Mouse (Mus musculus): Measurements from ENCODE around the gene Unc93a2.
"Not testable (repeated sequence)": the region's sequence is repeated elsewhere in the genome, so short reads cannot be mapped to it uniquely, and the experiment has no call there.

Gene Unc93a2

DNA sequence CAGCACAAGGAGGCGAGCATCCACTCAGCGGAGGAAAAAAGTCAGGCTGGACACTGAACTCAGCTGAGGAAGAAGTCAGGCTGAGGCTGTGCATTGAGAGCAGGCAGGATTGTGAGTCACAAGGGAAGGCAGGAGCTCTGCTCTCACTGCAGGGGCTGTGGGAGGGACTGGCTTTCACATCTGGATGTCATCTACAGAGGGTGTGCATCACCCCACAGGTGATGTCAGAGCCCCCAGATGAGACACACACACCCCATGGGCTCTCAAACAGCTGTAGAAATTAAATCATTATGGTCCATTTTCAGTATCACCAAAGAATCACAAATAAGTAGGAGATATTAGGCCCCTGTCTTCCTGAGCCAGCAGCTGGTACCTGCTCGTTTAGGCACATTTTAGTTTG lies at the start of gene Unc93a2:
Gene Unc93a2, minus strand, starts transcription at position 101 of the 400 bp plus-strand sequence.
- DNase-seq: not testable (repeated sequence)

DNA sequence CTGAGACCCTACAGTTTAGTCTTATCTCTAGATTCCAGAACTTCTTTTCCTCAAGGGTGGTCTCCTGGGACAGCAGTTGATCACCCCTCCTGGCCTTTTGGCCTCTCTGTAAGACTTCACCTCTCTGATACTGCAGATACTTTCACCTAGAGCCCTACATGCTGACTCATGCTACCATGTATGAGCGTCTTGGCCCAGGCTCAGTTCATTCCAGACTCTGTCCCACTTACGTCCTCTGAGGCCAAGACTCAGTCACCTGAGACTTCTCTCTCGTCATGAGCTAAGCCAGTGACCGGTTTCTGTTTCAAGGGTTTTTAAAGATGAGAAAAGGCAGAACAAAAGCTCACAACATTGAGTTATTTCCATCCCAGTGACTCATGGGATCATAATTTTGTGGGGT lies 48.9 kb upstream of the Unc93a2 start:
- not testable (repeated sequence) for DNase-seq

DNA sequence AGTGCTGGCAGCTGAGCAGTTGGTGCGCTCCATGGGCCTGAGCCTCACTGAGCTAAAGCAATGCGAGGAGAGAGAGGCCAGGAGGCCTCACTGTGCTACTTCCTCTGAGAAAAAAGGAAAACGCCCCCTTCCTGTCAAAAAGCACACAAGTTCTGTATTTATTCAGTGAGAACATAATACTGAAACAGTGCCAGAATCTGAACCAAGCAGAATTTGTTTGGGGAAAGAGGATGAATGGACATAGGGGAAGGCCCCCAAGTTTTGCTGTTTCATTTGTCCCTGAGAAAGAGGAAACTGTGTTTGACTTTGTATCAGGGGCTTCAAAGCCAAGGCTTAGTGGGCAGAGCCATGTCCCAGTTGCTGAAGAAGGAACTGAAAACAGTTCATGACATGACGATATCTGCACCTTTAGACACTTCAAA lies 45.0 kb upstream of the Unc93a2 start:
- not testable (repeated sequence) for DNase-seq

DNA sequence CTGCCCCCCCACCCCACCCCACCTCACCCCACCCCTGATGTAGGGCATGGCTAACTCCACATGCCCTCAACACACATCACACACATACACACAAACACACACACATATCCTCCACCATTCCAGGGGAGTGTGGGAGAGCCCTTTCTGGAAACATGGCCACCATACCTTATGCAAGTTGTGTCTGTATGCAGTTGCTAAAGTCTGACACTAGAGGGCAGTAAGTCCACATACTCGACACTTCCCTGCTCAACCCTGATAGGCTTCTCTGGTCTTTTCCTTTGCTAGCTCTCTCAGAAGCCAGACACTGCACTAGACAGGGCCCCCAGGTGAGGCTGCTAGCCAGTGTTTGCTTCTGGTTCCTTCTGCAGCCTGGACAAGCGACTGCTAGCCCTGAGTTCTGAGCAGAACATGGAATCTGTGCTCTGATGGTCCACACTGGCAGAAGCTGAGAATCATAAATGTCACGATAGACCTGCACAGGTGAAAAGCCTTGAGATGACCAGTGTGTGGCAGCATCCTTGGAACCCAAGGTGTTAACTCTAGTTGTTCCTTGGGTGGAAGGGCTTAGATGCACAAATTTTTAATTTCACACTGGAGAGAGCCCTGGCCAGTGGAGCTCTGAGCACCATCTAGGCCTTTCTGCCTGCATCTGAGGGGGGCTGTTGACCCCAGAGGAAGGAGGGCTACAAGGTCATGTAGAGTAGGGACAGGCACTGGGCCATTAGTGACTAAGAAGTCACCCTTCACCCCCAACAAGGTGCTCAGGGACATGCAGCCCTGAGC lies 35.1 kb upstream of the Unc93a2 start:
- DNase-seq: peak; percentile 2

DNA sequence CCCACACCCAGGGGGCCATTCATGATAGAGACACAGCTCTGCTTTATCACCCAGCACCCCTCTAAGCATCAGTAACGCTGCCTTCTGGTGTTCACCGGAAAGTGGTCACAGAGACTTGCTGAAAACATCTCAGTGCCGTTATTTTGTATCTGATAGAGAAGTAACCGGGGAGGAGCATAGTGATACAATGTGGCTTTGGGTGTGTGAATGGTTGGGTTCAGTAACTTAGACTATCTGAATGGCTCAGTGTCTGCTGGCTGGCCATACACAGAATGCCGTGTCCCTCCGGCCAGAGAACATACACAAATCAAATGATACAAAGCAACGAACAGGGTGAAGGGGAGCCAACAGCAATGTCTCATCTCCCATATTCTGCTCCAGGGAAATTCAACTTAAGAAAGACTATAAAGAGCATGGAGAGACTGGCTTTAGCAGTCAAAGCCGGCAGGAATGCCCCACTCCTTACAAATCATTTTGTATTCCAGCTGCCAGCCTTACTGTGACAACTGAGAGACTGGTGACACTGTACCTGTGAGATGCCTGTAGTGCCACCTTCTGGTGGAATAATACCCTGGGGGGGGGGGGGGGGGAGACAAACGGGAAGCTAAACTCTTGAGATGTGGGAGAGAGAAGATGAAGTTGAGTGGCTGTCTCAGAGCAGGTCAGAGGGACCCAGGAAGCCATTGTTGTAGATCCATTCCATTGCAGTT lies 29.5 kb upstream of the Unc93a2 start:
- DNase-seq: not testable (repeated sequence)

DNA sequence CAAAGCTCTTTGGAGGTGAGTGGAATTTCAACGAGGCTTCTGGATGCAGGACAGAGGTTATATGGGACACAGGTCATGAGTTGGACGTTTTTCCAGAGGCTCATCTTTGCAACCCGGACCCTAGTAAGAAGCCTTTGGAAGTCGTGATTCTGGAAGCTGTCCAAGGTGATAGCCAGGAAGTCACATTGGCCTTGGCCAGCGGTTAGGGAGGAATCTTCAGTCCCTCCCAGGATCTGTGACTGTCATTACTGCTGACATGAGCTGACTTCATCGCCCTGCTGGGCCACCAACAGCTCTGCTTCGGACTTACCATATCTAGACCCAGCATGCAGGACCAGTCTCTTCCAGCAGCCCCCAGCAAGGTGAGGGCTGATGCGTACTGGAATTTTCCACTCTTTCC lies 28.1 kb upstream of the Unc93a2 start:
- not testable (repeated sequence) for DNase-seq

DNA sequence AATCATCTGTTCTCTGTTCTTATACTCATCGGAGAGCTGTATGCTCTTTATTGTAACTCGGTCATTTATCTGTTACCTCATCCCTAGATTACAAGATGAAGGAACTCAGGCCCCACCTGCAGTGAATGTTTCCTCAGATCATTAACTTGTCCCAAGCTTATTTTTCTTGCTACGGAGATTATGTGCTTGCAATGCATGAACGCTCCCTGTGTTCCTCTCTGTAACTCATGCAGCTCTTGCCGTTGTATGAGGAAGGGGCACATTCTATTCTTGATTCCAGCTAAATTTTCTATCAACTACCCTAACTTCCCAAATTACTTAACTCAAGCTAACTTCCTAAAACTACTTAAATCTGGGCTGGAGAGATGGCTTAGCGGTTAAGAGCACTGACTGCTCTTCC lies 14.5 kb upstream of the Unc93a2 start:
- not testable (repeated sequence) for DNase-seq

DNA sequence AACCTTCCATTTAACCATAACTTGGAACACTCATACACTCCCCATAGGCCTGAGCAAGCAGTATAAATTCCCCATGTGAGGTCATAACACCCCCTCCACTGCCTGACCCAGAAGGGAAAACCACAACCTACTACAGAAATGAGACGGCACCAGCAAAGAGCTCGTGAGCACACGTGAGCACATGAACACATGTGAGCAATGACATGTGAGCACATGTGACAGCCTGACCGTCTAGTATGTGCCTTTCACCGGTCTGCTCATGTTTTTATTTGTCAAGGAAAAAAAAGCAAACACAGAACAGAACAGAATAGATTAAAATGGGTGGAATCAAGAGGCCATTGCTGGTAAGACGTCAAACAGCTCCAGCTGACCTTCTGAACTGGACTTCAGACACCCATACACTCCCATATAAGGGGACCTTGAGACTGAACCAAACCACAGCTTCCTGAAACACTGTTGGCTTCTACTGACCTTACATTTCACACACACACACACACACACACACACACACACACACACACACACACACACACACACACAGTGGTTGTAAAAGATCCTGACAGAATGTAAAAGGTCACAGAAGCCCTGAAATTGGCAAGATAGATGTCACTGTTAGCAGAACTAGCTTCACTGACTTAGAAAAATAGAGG lies 13.1 kb upstream of the Unc93a2 start:
- DNase-seq: not testable (repeated sequence)

DNA sequence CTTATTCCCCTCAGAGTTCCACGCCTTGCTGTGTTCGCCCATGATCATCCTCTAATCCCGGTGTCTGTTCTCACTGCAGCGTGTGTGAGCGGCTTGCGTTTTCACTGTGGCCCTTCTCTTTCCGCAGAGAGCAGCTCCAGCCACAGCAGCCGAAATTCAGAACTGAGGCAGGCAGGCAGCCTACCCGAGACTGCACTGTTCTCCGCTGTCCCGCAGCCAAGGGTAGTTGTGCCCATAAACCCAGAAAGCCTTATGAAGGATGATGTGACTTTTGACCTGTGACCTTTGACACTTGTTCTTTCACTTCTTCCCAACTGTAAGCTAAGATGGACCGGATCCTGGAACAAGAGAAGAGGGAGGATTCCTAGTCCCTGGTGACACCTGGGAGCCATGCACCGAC lies 11.8 kb upstream of the Unc93a2 start:
- DNase-seq: not testable (repeated sequence)

DNA sequence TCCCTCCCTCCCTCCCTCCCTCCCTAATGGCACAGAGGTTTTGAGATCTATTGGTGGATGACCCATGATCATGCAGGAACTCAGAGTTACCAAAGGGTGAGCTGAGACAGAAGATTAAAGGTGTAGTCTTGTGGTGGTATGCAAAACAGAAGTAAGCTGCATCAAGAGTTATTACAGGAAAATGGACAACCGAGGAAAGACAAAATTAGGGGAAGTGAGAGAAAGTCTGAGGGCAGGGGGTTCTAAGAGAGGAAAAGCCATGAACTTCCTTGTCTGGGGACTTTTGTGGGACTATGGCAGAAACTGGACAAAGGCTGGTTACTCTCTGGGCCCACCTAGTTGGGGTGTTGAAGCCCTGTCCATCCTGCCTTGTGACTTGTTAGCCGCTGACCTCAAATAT lies 11.0 kb upstream of the Unc93a2 start:
- not testable (repeated sequence) for DNase-seq

DNA sequence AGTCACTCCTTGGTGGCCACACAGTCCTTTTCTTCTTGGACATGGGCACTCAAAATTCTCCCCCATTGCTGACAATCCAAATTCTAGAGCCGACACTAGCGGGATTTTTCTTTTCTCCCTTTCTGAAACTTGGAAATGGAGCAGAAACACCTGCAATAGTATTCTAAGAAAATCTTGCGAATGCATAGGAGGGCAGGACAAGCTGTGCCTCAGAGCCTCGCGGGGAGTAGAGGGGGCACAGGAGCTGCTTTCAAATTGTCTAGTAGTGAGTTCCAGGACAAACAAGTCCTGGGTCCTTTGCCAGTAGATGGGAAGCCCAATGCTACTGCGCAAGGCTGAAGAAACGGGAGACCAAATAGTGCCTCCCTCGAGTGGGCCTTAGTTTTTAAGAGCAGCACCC lies 10.4 kb upstream of the Unc93a2 start:
- not testable (repeated sequence) for DNase-seq

DNA sequence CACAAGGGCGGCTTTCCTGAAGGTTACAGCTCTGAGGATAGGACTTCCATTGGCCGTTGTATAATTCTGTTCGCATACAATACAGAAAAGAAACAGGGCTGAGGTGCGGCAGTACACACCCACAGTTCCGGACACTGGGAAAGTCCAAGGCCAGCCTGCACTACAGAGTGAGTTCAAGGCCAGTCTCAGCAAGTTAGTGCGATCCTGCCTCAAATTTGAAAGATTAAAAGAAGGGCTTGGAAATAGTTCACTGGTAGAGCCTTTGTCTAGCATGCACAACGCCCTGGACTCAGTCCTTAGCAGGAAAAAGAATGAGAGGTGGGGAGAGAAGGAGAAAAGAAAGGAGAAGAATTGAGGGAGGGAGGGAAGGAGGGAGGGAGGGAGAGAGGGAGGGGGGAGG lies 9.9 kb upstream of the Unc93a2 start:
- not testable (repeated sequence) for DNase-seq

DNA sequence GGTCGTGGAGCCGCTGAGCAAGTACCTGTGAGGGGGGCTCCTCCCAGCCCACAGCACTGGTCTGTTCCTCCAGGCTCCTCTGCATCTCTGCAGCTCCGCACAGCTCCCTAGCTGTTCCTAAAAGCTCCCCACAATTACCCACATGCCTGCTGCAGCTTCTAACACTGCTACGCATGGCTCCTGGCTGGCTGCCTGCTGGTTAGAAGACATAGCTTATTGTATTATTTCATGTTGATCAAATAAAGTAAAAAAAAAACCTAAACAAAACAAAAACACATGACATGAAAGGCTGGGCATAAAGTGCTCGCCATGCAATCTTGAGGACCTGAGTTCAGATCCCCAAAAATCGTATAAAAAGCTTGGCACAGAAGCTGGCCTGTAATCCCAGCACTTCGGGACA lies 4.6 kb upstream of the Unc93a2 start:
- peak; percentile 32 for DNase-seq

DNA sequence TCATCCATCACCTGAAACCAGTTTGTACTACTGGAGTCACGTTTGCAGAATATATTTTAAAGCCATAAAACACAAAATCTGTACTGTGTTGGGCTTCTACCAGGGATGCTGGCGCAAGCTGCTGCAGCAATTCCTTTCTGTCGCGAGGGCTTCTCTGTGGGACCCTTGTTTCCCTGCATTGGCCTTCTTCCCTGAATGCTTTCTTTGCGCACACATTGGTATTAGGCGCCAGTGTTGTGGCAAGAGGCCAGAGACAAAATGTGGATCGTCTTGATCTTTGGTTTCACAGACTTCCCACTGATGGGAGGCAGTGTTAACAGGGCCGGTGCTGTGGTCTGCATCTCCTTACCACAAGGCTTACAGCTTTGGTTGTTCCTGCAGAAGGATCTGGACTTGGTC lies 3.7 kb upstream of the Unc93a2 start:
- DNase-seq: not testable (repeated sequence)

DNA sequence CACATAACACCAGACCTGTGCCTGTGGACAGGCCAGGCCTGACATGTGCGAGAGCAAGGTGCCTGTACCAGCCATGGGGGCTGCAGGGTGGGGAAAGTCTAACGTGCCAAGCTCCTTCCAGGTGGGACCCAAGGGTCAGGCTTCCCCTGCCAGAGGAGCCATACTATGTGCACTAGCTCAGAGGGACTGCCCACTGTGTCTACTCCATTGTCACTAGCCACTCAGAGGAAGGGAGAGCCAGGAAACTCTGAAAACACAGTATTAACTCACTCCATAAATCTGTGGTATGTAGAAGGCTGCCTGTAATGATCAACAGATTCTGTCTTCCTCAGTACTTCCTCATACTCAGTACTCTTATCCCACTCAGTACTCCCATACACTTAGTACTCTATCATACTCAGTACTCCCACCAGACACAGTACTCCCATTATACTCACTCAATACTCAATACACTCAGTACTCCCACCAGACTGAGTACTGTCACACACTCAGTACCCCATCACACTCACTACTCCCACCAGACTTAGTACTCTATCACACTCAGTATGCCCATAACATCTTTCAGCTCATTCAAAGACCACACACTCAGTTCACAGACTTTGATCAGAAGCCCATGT lies 3.2 kb upstream of the Unc93a2 start:
- not testable (repeated sequence) for DNase-seq

DNA sequence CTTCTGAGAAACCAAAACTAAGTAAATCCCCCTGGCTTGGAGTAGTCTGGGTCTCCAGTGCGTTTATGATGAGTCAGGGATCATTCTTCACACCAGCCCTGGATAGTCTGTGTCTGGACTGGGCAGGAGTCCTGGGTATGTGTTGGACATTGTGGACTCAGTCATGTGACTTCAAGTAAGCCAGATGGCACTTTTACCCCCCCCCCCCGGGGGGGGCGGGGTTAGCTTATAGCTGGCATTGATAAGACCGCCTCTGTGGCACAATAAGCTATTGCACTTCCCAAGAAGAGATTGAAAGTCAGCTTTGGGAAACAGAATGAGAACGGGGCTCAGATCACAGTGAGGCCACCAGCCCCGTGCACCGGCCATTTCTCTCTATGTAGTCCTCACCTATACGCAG lies 752 bp upstream of the Unc93a2 start:
- DNase-seq: not testable (repeated sequence)

DNA sequence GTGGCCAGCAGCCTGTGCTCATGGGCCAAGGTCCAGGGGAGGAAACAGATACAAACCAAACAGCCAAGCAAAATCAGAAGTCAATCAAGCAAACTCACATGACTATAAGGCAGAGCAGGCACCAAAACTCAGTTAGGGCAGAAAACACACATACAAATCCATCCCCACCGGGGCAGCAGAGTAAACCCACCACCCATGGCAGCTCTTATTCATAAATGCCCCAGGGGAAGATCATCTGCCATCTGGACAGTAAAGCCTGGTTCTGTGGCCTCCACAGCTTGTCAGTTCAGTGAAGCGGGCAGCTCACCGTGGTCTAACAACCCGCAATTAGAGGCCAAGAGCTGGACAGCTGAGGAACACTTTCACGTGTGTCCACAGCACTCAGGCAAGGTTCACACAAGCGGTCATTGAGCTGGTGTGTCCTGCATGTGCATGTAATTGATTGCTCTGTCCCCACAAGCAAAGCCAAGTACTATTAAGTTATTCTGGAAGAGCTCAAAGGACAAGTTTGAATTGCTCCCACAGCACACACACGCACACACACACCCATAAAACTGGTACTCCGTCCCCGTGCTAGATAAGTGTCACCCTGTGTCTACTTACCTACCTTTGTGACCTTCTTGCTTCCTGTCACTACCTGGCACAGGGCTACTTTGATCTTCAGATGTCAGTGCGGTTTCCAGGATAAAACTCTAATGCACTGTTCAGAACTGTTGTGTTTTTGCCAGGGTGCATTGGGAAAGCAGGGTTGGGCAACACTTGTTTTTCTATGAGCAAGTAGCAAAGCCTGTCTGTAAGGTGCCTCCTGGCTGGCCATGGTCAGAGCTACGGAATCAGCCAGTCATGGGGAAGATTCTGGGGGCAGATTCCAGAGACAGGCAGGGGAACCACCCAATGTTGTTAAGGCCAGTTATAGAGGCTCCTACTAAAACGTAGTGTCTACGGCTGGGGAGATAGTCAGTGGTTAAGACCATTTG lies 1.8 kb downstream of the Unc93a2 start:
- not testable (repeated sequence) for DNase-seq

DNA sequence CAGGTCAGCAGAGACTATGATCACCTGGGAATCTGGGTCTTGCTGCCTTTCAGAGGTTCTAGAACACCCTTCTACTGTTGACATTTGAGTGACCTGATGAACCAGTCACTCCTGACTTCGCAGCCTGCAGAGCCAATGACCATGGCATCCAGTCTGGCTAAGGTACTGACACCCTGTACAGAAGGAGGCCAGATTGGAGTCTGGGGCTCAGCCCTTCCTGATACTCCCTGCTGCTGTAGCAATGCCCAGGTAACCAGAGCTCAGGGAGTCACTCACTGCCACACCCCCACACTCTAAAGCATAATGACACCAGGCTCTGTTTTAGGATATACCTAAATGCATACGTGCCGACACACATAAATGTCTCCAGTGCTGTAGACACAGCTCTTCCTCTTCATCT lies 2.6 kb downstream of the Unc93a2 start:
- not testable (repeated sequence) for DNase-seq

DNA sequence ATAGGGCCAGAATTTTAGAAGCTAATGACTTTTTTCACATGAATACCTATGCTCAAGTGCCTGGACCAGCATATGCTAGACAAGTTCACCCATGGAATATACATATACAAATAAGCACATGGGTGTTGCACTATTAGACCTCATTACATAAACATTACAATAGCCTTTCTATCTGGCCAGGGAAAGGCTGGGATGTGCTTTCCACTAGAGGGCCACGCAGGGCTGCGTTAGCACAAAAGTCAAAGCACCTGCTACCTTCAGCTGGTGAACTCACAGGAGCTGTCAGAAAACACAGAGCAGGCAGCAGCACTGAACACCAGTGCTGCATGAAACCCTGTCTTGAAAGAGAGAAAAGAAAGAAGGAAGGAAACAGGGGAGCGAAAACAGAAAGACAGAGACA lies 7.4 kb downstream of the Unc93a2 start:
- DNase-seq: not testable (repeated sequence)

DNA sequence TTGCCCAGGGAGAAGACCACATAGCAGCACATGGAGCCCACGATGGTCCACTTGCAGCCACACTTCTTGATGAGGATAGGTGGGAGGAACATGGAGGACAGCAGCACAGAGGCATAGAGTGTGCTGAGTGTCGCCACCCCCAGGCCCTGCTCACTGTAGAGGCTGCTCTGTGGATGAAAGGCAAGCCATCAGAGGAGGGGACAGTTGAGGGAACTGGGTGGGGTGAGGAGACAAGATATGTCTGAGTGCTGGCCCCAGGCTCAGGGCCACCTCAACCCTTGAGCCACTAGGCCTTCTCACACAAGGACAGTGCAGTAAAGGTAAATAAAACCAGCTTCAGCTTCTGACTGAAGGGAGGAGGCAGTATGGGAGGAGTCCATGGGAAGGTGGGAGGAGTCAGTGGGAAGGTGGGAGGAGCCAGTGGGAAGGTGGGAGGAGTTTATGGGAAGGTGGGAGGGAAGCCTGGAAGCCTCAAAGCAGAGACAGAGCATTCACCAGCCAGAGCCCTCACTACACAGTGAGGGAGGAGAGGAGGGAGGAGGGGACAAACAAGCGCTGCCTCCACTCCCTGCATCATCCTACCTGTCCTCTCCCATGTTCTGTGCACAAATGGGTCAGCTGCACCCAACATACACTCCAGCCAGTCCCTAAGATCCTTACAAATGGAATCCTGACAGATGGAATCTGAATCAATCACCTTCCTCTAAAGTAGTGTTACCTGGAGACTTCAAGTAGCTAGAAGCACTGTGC lies 8.1 kb downstream of the Unc93a2 start:
- DNase-seq: not testable (repeated sequence)

DNA sequence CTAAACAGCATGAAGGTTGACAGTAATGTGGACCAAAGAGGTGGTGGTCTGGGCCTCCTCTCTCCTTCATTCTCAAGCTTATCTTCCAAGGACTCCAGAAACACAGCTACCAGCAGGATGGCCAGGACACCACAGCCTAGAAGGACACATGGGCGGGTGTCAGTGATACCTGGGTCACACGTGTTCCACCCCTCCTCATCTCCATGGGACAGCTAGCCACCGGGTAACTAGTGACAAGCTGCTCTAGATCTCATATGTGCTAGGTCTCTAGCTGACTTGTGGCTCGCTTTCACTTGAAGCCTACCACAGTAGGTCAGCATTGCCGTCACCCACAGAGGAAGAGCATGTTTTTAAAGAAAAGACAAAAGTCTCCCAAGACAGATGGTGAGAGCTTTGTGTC lies 13.4 kb downstream of the Unc93a2 start, which contains the start of gene Gm49630:
Gene Gm49630, minus strand, starts transcription at position 101 of the 400 bp plus-strand sequence.
- DNase-seq: not testable (repeated sequence)
